Mouse (Mus musculus) lung, postnatal 25 days (tissue): ENCODE data around the gene Pum1.

Source experiments
- DNase-seq: peaks from one replicate; pipeline ENCODE4 v3.0.0; 2022; ENCODE audit warnings: low spot score

Gene Pum1

DNA sequence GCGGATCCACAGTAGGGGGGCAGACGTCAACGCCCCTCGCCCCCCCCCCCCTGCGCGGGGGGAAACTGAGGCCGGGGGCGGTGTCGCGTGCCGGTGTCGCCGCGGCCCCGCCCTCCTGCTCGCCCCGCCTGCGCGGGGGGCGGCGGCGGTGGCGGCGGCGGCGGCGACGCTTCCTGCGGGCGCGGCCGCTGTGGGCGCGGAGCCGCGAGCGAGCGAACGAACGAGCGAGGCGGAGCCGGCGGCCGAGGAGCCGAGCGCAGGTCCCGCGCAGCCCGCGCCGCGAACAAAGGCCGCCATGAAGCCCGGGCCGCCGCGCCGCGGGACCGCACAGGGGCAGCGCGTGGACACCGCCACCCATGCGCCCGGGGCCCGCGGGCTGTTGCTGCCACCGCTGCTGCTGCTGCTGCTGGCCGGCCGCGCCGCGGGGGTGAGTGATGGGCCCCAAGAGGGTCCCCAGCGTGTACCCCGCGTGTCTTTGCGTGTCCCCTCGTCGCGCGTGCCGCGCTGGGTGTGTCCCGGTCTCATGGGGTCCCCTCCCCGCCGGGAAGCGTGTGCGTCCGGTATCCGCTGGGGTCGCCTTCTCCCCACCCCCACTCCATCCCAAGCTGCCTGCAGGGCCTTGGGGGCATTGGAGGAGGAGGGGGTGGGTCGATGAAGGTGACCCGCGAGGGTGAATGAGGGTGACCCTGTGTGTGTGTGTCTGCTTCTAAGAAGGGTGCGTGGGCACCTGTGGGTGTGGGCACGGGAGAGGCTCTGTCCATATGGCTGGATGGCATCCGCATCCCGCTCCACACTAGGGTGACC, 129.5 kb downstream of the Pum1 start, which contains the start of gene Sdc3:
TSS of gene Sdc3 (plus strand) at position 162 of the 804 bp plus-strand sequence.
- no peak for DNase-seq

DNA sequence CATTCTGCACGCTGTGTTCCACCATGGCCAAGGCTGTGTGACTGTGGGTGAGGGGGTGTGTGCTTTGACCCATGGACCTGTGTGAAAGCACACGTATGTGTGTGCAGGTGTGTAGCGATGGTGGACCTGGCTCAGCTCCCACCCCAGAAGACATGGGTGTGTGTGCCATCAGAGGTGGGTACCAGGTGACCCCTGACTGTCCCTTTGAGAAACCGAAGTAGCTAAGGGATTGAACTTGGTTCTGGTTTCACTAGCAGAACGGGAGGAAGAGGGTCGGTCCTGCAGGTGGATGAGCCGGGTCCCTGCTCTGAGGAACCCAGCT, 130.0 kb downstream of the Pum1 start:
- DNase-seq: no peak

DNA sequence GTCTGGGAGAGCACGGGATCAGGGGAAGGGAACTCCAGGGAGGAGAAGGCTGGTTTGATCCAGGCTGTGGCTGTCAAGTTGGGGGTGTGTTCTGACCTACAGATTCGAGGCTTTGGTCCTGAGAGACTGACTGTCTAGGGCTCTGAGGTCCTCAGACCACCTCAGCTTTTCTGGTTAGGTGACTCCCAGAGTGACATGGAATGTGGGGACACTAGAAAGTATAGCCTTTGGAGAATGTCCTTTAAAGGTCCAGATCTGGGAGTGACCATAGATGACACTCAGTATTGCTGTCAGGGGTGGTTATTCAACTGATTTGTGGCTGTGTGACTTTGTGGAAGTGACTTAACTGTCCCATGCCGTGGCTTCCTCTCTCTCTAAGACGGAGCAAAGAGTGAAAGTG, 131.7 kb downstream of the Pum1 start:
- DNase-seq: no peak

DNA sequence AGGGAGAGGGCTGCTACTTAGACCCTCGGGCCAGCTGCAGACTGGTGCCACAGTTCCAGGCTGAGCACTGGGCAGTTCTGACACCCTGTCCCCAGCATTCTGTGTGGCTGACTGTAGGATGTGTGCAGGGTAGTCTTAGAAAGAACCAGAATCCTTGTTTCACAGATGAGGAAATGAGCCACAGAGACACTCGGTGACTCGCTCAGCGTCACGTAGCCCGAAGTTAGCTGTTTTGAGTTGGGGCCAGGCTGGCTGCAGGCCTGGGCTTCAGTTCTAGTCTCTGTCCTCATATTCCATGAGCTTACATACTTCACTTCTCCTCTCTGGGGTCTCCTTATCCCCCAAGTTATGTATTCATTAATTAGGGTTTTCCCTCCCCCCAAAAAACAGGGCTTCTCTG, 132.8 kb downstream of the Pum1 start:
- DNase-seq: no peak

DNA sequence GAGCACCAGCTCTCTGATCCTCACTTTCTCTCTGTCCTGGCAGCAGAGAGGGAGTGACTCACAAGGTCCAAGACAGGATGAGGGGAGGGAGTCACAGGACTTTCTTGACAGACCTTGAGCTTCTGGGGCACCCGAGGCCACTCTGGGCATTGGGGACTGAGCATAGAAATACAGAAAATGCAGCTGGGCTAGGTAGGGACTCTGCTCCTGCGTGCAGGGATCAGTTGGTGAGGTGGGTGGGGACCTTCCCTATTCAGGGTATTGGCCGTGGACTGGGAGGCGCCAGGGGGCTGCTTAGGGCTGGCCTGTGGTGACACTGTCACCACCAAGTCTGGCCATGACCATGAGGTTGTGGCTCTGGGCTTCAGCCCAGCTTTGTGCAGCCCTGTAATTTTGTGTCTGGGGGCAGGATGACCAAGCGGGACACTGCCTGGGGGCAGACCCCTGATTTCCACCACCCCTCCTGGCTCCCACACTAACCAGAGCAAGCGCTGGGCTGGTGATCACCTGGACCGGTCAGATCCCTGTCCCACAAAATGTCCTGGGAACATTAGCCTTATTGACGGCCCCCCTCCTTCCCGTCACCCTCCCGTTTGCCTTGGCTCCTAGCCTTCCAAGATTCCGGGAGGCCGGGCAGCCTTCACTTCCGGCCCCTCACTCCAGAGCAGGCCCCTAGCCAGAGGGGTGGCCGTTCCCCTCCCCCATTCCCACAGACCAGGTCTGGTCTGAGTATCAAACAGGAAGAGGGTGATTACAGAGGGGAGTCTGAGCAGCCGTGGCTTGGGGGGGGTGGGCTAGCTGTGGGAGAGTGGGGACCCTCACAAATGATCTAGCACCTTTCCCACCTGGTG, 134.3 kb downstream of the Pum1 start:
- peak; percentile 42 for DNase-seq

DNA sequence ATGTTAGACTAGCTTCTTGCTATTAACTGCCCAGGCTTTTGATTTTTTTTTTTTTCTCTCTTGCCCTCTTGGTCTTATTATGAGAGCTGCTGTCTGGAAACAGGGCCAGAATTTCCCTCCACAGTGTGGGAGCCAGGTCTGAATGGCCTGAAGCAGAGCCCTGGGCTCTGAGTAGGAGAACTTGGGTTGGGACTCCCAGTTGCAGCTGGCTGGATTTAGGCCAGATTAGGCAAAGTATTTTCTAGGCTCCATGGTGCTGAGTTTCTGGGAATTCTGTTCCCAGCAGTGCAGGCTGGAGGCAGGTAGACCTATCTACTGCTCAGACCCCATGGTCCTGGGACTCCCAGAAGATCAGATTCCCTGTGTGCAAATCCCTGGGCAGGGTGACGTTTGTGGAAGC, 135.3 kb downstream of the Pum1 start:
- DNase-seq: no peak

DNA sequence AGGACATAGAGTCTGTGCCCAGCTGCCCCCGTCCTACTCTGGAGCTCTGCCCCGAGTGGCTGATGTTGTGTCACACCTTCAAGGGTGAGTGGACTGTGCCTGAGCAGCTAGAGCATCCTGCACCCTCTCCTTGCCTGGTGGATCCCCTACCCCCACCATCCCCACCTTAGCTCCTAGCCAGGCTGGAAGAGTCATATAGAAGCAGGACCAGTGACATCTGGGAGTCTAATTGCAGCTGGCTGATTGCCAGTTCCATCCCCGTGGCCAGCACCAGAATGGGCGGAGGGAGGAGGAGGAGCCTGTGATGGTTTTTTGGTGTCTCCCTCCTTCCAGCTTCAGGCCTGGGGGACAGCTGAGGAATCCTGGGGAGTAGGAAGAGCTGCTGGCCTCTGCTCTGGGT, 136.0 kb downstream of the Pum1 start:
- DNase-seq: no peak

DNA sequence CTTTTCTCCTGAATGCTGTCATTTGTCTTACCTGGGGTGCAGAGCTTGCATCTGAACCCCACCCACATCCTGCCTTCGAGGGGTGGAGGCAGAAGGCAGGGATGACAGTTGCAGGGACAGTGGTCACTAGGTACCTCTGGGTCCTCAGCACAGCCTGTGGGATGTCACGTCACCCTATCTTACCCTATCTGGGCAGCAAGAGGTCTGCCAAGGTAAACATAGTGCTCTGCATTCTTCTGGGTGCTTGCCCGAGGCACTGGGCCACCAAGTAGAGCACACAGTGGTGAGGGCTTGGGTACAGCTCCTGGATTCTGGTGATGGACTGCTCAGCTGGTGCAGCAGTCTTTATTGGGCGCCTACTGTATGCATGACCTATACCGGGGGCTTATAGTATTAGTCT, 136.5 kb downstream of the Pum1 start:
- no peak for DNase-seq

DNA sequence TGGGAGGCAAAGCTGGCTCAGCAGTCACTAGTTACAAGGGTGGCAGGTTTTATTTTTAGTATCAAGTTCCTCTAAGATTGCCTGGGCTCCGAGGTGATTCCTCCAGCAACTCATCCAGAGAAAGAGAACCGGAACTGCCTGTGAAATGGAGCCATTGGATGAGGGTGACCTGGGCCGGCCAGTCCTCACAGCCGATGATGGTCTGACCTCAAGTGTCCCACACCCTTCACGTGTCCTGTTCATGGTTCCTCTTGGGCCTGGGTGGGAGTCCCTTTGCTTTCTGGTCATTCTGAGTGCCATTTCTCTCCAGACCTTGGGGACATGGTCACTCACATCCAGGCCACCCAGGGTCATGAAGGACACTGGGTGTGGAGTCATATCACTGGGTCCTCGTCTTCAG, 137.0 kb downstream of the Pum1 start:
- DNase-seq: peak; percentile 47

DNA sequence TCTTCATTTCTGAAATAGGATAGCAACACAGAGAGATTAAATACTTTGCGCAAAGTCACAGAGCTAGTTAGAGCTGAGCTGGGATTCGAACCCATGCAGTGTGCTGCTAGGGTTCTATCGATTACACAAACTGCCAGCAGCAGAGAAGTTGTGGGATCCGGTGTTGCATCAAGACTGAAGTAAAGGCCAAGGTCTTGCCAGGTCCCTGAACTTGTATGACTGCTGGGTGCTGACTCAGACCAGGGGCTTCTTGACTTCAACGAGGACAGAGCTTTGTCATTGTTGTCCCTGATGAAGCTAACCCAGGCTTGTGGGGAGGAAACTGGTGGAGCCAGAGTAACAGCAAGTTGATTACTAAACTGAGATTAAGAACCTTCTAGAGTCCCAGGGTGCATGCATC, 138.1 kb downstream of the Pum1 start:
- DNase-seq: no peak

DNA sequence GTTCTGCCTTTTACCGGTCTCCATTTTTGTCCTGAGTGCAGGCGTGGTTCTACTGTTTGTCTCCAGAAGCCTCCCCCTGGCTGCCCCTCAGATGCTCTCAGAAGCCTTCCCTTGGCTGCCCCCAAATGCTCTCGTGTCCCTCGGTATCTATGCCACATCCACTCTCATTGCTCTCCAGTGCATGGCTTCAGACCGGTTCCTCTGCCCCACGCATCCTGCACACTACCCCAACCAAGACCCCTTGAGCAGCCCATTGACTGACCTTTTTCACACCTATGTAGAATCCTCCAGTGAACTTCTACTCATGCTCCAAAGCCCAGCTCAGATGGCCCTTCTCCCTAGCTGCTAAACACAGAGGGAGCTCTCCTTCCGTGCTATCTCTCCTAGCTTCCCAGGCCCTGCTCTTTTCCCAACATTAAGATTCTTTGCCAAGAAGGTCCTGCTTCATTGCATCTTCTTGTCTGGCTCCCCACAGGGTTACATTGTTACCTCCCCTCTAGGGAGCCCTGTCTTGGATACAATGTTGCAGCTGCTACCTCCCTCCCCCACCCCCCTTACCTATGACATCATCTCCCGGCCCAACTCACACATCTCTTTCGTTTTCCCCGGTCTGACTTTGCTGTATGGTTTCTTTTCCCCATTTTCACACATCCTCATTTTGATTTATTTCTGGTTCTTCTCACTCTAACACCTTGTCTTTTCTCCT, 138.7 kb downstream of the Pum1 start:
- DNase-seq: no peak

DNA sequence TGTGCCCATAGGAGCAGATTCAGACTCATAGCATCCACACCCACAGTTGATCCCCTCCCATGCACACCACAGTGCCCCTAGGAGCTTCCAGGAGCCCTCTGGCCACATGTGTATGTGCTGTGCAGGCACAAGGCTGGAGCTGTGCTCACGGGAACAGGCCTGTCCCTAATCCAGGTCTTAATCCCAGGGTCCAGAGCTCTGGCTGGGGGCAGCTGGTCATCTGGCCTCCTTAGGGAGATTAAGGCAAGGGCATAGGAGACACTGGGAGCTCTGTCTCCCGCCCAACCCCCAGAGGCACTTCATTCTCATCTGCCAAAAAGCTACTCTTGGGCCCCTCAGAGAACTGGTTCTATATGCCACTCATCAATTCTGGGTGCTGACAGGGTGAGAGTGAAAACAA, 140.5 kb downstream of the Pum1 start:
- no peak for DNase-seq

DNA sequence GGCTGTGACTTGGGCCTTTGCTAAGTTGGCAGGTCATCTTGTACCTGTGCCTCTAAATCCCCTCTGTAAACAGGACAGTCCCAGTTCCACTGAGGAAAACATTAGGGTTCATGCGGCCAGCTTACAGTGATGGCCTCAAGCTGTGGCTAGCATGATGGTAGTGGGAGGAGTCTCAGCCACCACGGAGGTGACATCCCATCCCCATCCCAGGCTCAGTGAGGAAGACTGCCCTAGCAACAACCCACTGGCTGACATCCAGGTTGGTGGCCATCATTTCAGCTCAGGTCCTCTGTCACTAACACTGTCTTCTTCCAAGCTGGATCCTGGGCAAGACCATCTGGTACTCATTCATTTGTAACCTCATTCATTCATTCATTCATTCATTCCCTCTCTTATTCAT, 141.2 kb downstream of the Pum1 start:
- no peak for DNase-seq

DNA sequence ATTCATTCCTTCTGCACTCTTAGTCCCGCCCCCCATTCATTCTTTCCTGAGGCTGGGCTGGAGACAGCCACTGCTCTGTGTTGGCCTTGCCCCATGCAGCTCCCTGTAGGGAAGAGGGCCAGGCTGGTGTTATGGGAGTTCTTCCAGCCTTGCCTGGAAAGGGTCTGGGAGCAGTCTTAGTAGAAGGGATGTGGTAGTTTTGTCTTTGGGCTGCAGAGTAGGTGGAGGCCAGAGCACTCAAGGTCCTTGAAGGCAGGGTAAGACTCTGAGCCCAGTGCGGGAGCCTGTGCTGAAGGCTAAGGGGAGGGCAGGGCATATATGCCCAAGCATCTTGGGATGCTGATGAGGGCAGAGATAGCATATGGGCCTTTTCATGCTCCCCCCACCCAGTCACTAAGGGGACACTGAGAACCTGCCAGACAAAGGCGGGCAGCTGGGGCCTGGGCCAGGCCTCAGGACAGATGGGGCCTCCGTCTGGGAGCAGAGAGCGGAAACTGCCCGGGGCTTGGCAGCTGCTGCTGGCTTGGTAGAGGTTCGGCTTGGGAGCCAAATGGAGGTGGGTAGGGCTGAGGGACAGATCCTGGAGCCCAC, 141.7 kb downstream of the Pum1 start:
- DNase-seq: no peak

DNA sequence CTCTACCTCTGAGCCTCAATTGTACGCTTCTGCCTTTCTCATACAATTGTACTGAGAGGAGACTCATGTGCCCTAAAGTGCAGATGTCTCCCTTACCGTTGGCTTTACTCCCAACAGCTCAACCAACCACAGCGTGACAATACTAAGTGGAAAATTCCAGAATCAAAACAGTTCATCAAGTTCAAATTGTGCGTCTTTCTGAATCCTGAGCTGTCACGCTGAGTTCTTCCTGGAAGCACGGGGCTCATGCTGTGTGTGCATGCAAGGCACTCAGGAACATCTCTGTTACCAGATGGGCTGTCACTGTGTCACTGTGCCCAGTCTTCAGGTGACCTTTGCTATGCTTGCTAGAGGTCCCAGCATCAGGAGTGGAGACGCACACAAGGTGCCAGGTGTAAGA, 142.6 kb downstream of the Pum1 start:
- DNase-seq: no peak

DNA sequence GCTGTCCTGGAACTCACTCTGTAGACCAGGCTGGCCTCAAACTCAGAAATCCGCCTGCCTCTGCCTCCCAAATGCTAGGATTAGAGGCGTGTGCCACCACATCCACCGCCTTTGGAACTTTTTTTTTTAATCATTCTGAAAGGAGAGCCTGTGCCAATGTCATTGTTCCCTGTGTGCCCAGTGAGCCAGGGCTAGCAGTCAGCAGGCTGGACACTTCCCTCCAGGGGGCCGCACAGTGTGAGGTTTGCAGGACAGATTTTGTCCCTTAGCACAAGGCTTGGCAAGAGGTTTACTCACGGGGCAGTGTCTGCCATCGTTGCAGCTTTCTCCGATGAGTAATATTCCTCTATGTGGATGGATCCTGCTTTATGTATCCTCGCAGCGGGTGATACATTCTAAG, 143.6 kb downstream of the Pum1 start:
- no peak for DNase-seq

DNA sequence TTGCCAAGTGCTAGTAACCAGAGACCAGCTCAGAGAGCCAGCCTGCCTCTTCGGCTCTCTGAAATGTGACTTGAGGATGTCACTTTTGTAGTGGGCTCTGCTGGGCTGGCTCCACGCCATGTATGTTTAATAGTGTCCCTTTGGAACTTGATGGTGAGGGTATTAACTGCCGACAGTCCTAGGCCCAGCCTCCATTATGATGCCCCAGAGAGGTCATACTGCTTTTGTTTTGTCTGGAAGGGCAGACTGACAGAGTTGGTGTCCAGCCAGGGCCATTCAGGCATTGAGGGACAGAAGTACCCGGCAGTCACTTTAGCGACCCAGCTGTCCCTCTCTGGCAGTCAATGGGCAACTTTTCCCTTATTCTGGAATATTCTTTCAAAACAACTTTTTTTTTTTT, 146.7 kb downstream of the Pum1 start:
- no peak for DNase-seq

DNA sequence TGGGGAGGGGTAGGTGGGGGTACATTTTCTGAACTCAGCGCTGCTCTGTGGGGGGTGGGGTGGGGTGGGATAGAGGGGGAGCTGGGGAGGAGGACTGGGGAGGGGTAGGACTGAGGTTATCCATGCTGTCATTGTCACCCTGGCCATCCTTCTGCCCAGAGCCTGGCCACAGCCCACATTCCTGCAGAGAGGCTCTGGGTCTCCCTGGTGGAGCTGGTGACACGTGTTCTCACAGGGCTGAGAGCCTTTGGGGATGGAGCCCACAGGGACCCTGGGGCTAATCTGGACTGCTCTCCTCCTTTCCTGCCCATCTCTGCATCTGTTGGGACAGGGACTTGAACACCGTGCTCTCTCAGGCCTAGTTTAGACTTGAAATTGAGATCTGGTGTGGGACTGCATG, 147.7 kb downstream of the Pum1 start:
- DNase-seq: no peak

DNA sequence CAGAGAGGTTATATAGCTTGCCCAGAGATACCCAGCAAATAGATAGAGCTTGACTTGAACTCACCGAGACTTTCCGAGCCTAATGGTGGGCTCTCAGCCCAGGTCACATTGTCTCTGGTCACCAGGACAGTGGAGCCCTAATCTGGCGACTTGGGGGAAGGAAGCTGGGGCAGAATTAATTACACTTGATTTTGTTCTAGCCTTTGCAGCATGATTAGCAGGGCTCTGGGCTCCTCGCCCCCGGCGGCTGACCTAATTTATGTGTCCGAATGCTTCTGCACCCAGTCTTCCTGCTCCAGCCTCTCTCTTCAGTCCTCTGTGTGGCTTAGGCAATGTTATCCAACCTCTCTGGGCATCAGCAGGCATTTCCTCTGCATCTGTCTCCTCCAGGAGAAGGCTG, 148.3 kb downstream of the Pum1 start:
- DNase-seq: no peak

DNA sequence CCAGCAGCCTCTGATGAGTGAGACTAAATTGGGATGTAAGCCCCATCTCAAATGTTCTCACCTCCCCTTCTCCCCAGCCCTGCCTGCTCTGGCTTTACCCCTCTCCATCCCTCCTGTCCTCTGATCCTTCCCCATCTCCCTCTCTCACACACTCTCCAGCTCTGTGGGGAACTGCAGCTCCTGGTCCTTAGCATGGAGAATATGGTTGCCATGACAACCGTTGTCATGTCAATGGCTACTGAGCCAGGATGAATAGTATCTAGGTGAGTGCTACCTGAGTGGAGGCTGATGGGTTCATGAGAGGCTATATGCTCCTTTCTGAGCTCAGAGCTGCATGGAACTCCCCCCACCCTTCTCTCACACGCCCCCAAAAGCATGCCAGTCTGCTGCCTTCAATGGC, 150.8 kb downstream of the Pum1 start:
- DNase-seq: no peak

DNA sequence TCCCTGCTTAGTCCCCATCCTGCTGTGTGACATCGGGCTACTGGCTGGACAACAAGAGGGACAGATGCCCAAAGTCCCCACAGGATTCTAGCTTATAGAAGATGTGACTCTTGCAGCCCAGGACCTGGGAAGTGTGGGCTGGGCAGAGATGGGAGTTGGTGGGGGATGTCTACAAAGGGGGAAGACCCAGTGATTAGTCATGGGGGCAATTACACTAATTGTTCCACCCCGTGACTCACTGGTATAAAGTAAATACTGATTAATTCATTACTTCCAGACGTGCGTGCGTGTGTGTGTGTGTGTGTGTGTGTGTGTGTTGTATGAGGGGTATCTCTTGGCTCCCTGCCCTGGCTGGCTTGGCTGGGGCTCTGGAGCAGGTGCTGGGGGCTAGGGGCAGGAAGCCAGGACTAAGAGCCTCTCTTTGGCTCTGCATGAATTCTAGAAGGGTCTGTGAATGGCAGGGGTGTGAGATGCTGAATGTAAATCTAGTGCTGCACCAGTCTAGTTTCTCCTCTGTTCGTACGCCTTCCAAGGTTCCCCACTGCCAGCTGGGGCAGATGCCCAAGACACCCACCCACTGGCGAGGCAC, 151.7 kb downstream of the Pum1 start:
- no peak for DNase-seq

DNA sequence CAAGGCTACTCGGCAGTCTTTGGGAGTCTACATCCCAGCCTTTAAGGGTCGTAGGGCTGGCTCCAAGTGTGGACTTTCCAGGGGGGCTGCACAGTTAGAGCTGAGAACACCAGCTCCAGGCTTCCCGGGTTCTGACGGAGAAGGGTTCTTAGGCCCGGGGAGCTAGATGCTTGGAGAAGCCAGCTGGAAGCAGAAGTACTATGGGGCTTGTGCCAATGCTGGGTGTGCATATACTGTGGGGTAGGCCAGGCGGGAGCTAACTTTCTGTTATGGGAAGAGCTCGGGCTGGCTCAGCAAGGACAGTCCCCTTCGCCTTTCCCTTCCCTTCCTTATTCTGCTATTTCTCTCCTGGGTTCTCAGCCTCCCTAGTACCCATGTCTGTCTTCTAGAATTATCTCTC, 152.7 kb downstream of the Pum1 start:
- DNase-seq: no peak
